Mouse (Mus musculus): ENCODE results near the gene Snx7. TPM values are rescaled to one million over a fixed set of nuclear protein-coding genes. Genes with fewer than 3 reads are reported as not detected.

The Snx7 gene
- polyA plus RNA-seq, 1 experiment = 1.8 TPM

GRCm38 (mm10) chr3:117851278-117852053 lies 17.3 kb downstream of the Snx7 start:
- WGBS = 91% methylated on average over 18 of the region's 18 CpGs

GRCm38 (mm10) chr3:117848866-117849265 lies 19.9 kb downstream of the Snx7 start:
- TF ChIP-seq POLR2A (IDR thresholded peaks at IDR 0.05; ENCODE audit: low read depth, low read length) (no peak), CTCF (IDR thresholded peaks at IDR 0.05; ENCODE audit: extremely low read depth, insufficient read depth, insufficient read length, insufficient replicate concordance) (no peak)
- Histone ChIP-seq H3K4me1 (ENCODE audit: control insufficient read depth, insufficient read depth, insufficient read length) (no peaks in the 10 kb centered on the region), H3K4me3 (ENCODE audit: extremely low read depth, insufficient read depth, insufficient read length) (no peak overlapping the region), H3K36me3 (ENCODE audit: control insufficient read depth, insufficient read depth, low read length) (no peaks in the 10 kb centered on the region), H3K27me3 (ENCODE audit: control insufficient read depth, insufficient read depth, low read length) (no peaks in the 10 kb centered on the region), H3K27ac (ENCODE audit: insufficient read depth, low read length) (no peak overlapping the region)
- DNase-seq (ENCODE audit: low read depth in 1 of 2, low spot score in 2 of 2) = no peak
- WGBS = 89% methylated on average over 6 of the region's 6 CpGs

More at GRCm38 (mm10) chr3:117851278-117852053, 17.3 kb downstream of the Snx7 start:
- no peak overlapping the region for H3K4me3 ChIP-seq (ENCODE audit: extremely low read depth, insufficient read depth, insufficient read length)
- H3K27ac ChIP-seq (ENCODE audit: insufficient read depth, low read length) = no peak overlapping the region
- TF ChIP-seq CTCF (IDR thresholded peaks at IDR 0.05; ENCODE audit: extremely low read depth, insufficient read depth, insufficient read length, insufficient replicate concordance) (no peak), POLR2A (IDR thresholded peaks at IDR 0.05; ENCODE audit: low read depth, low read length) (no peak)
- DNase-seq (ENCODE audit: low read depth in 1 of 2, low spot score in 2 of 2) = no peak
- no peaks in the 10 kb centered on the region for H3K4me1 ChIP-seq (ENCODE audit: control insufficient read depth, insufficient read depth, insufficient read length)
- no peaks in the 10 kb centered on the region for H3K27me3 ChIP-seq (ENCODE audit: control insufficient read depth, insufficient read depth, low read length)
- no peaks in the 10 kb centered on the region for H3K36me3 ChIP-seq (ENCODE audit: control insufficient read depth, insufficient read depth, low read length)

- no peak overlapping the region for H3K4me3 ChIP-seq (ENCODE audit: extremely low read depth, insufficient read depth, insufficient read length)
- WGBS = 92% methylated on average over 1 of the region's 1 CpGs
- H3K27ac ChIP-seq (ENCODE audit: insufficient read depth, low read length) = no peak overlapping the region
- H3K36me3 ChIP-seq (ENCODE audit: control insufficient read depth, insufficient read depth, low read length) = no peaks in the 10 kb centered on the region
- TF ChIP-seq POLR2A (IDR thresholded peaks at IDR 0.05; ENCODE audit: low read depth, low read length) = no peak
- no peak for TF ChIP-seq CTCF (IDR thresholded peaks at IDR 0.05; ENCODE audit: extremely low read depth, insufficient read depth, insufficient read length, insufficient replicate concordance)
- no peaks in the 10 kb centered on the region for H3K4me1 ChIP-seq (ENCODE audit: control insufficient read depth, insufficient read depth, insufficient read length)
- DNase-seq (ENCODE audit: low read depth in 1 of 2, low spot score in 2 of 2) = no peak
- H3K27me3 ChIP-seq (ENCODE audit: control insufficient read depth, insufficient read depth, low read length) = no peaks in the 10 kb centered on the region
Observed at GRCm38 (mm10) chr3:117842658-117843057, 26.1 kb downstream of the Snx7 start.

GRCm38 (mm10) chr3:117839867-117840545 lies 28.7 kb downstream of the Snx7 start:
- H3K27me3 ChIP-seq (ENCODE audit: control insufficient read depth, insufficient read depth, low read length) = no peaks in the 10 kb centered on the region
- H3K4me3 ChIP-seq (ENCODE audit: extremely low read depth, insufficient read depth, insufficient read length) = no peak overlapping the region
- H3K4me1 ChIP-seq (ENCODE audit: control insufficient read depth, insufficient read depth, insufficient read length) = no peaks in the 10 kb centered on the region
- H3K36me3 ChIP-seq (ENCODE audit: control insufficient read depth, insufficient read depth, low read length) = no peaks in the 10 kb centered on the region
- TF ChIP-seq POLR2A (IDR thresholded peaks at IDR 0.05; ENCODE audit: low read depth, low read length) (no peak), CTCF (IDR thresholded peaks at IDR 0.05; ENCODE audit: extremely low read depth, insufficient read depth, insufficient read length, insufficient replicate concordance) (no peak)
- DNase-seq (ENCODE audit: low read depth in 1 of 2, low spot score in 2 of 2) = no peak
- WGBS = 80% methylated on average over 12 of the region's 12 CpGs
- H3K27ac ChIP-seq (ENCODE audit: insufficient read depth, low read length) = no peak overlapping the region

GRCm38 (mm10) chr3:117838020-117838419 lies 30.7 kb downstream of the Snx7 start:
- Histone ChIP-seq H3K27me3 (ENCODE audit: control insufficient read depth, insufficient read depth, low read length) (no peaks in the 10 kb centered on the region), H3K4me1 (ENCODE audit: control insufficient read depth, insufficient read depth, insufficient read length) (no peaks in the 10 kb centered on the region), H3K27ac (ENCODE audit: insufficient read depth, low read length) (no peak overlapping the region), H3K4me3 (ENCODE audit: extremely low read depth, insufficient read depth, insufficient read length) (no peak overlapping the region), H3K36me3 (ENCODE audit: control insufficient read depth, insufficient read depth, low read length) (no peaks in the 10 kb centered on the region)
- TF ChIP-seq CTCF (IDR thresholded peaks at IDR 0.05; ENCODE audit: extremely low read depth, insufficient read depth, insufficient read length, insufficient replicate concordance) (no peak), POLR2A (IDR thresholded peaks at IDR 0.05; ENCODE audit: low read depth, low read length) (no peak)
- no peak for DNase-seq (ENCODE audit: low read depth in 1 of 2, low spot score in 2 of 2)
- WGBS = 86% methylated on average over 3 of the region's 3 CpGs

GRCm38 (mm10) chr3:117826486-117827200 lies 42.1 kb downstream of the Snx7 start:
- no peak for DNase-seq (ENCODE audit: low read depth in 1 of 2, low spot score in 2 of 2)
- 86% methylated on average over 6 of the region's 6 CpGs for WGBS
- H3K27ac ChIP-seq (ENCODE audit: insufficient read depth, low read length) = no peak overlapping the region
- TF ChIP-seq CTCF (IDR thresholded peaks at IDR 0.05; ENCODE audit: extremely low read depth, insufficient read depth, insufficient read length, insufficient replicate concordance) = no peak
- TF ChIP-seq POLR2A (IDR thresholded peaks at IDR 0.05; ENCODE audit: low read depth, low read length) = no peak
- H3K4me3 ChIP-seq (ENCODE audit: extremely low read depth, insufficient read depth, insufficient read length) = no peak overlapping the region
- no peaks in the 10 kb centered on the region for H3K4me1 ChIP-seq (ENCODE audit: control insufficient read depth, insufficient read depth, insufficient read length)
- no peaks in the 10 kb centered on the region for H3K27me3 ChIP-seq (ENCODE audit: control insufficient read depth, insufficient read depth, low read length)
- no peaks in the 10 kb centered on the region for H3K36me3 ChIP-seq (ENCODE audit: control insufficient read depth, insufficient read depth, low read length)
